Mouse (Mus musculus) heart, embryonic 10.5 days (tissue): Measurements from ENCODE around the gene Serpinb7. TPM values are rescaled to one million over a fixed set of nuclear protein-coding genes. Genes with fewer than 3 reads are reported as not detected.

ENCODE experiments used
- DNase-seq: peaks from one replicate; pipeline ENCODE4 v3.0.0-alpha.2; 2017; ENCODE audit warnings: low spot score
- H3K27ac ChIP-seq: fragments of 300-500 bp; sonication (generic); 2 replicates; pipeline ENCODE4 v1.5.1; 2016; ENCODE audit warnings: mild to moderate bottlenecking
- H3K27me3 ChIP-seq: fragments of 300-500 bp; sonication (generic); 2 replicates; pipeline ENCODE4 v1.6.1; 2016; ENCODE audit warnings: mild to moderate bottlenecking; ENCODE audit not compliant: poor library complexity, insufficient read depth, severe bottlenecking
- H3K36me3 ChIP-seq: fragments of 300-500 bp; sonication (generic); 2 replicates; pipeline ENCODE4 v1.6.1; 2016; ENCODE audit warnings: mild to moderate bottlenecking, moderate library complexity
- H3K4me1 ChIP-seq: fragments of 300-500 bp; sonication (generic); 2 replicates; pipeline ENCODE4 v1.6.1; 2016; ENCODE audit warnings: mild to moderate bottlenecking
- H3K4me3 ChIP-seq: fragments of 300-500 bp; sonication (generic); 2 replicates; pipeline ENCODE4 v1.5.1; 2016; ENCODE audit warnings: mild to moderate bottlenecking, moderate library complexity
- H3K9me3 ChIP-seq: fragments of 300-500 bp; sonication (generic); 2 replicates; pipeline ENCODE4 v1.6.1; 2016; ENCODE audit warnings: mild to moderate bottlenecking, moderate library complexity
- WGBS: fragments of 180-500 bp; shearing (Covaris S2); methylation state at CpG from one replicate; pipeline ENCODE4 v1.1.7; 2016; 5-methylcytosine and 5-hydroxymethylcytosine counted together
- polyA plus RNA-seq: library from polyadenylated mRNA; unstranded; fragments of >200 nt; fragmentation: Nextera tagmentation; extraction: Ambion mirVana; gene quantifications from 2 replicates; pipeline ENCODE4 v1.2.1, GENCODE M21; 2016

Gene Serpinb7
- polyA plus RNA-seq, 1 experiment from 2014 or later: not detected

- H3K9me3 ChIP-seq: no peaks in the 10 kb centered on the region
- no peaks in the 10 kb centered on the region for H3K36me3 ChIP-seq
- WGBS: 74% methylated on average over 4 of the region's 4 CpGs
- no peaks in the 10 kb centered on the region for H3K27me3 ChIP-seq
- no peak overlapping the region for H3K4me3 ChIP-seq
- DNase-seq: no peak
- no peak overlapping the region for H3K27ac ChIP-seq
- no peaks in the 10 kb centered on the region for H3K4me1 ChIP-seq
Observed at GRCm38 (mm10) chr1:107402082-107402481, 2.6 kb downstream of the Serpinb7 start.

DNA sequence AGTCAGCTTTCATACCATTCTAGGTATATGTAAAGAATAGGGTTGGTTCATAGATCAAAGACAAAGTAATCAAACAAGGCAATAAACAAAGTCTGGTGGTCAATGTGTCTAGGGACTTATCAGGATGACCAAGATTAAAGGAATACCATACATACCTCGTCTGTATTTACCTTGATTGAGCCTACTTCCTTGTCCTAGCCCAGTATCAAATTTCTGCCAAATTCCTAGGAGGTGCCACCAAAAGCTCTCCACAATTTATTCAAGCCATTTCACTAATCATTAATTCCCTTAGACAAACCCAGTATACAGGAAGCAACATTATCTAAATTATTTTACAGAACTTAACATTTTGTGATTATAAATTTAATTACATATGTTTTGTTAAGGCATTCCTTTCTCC, 15.2 kb downstream of the Serpinb7 start:
- H3K4me3 ChIP-seq: no peak overlapping the region
- WGBS: 27% methylated on average over 1 of the region's 1 CpGs
- H3K4me1 ChIP-seq: no peaks in the 10 kb centered on the region
- no peak overlapping the region for H3K27ac ChIP-seq
- no peak for DNase-seq
- no peaks in the 10 kb centered on the region for H3K36me3 ChIP-seq
- H3K9me3 ChIP-seq: no peaks in the 10 kb centered on the region
- H3K27me3 ChIP-seq: no peaks in the 10 kb centered on the region

DNA sequence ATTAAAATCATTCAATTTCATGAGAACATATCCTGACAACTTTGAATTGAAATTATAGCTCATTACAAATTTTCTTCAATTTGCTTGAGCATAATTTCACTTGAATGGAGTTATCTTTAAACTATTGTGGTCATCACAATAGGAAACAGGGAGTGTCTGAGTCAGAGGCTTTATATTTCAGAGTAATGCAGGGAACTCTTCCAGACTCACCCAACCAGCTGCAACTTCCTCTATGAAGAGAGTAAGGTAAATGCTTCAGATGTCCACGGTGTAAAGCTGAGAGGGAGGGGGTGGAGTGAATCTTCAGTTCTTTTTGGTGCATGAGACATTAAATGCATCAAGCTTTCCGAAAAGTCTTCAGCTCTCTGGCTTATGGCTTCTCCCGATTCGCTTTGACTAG, 23.0 kb downstream of the Serpinb7 start:
- no peaks in the 10 kb centered on the region for H3K4me1 ChIP-seq
- WGBS: 77% methylated on average over 4 of the region's 4 CpGs
- DNase-seq: no peak
- no peak overlapping the region for H3K27ac ChIP-seq
- no peaks in the 10 kb centered on the region for H3K27me3 ChIP-seq
- no peak overlapping the region for H3K4me3 ChIP-seq
- no peaks in the 10 kb centered on the region for H3K36me3 ChIP-seq
- H3K9me3 ChIP-seq: no peaks in the 10 kb centered on the region

GRCm38 (mm10) chr1:107431253-107431652, 31.8 kb downstream of the Serpinb7 start:
- H3K4me3 ChIP-seq: no peak overlapping the region
- no peaks in the 10 kb centered on the region for H3K4me1 ChIP-seq
- no peaks in the 10 kb centered on the region for H3K9me3 ChIP-seq

DNA sequence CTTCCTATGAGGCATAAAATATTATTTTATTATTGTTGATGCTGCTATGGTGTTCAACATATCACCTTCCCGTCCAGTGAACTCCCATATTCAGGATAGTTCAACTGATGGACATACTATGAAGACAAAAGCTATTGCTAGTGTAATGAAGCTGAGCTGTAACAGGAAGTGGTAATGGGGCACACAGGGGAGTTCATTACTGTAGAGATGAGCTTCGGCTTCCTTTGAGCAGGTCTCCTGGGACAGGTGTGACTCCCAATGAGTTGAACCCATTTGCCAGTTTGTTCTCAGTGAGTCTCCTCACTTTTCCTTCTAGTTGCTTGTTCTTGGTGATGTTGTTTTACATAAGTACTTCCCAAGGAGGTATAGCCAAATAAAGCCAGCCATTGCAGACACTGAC, 36.1 kb downstream of the Serpinb7 start:
- no peaks in the 10 kb centered on the region for H3K9me3 ChIP-seq
- no peak overlapping the region for H3K4me3 ChIP-seq
- no peaks in the 10 kb centered on the region for H3K27me3 ChIP-seq
- DNase-seq: no peak
- 79% methylated on average over 2 of the region's 2 CpGs for WGBS
- H3K36me3 ChIP-seq: no peaks in the 10 kb centered on the region
- no peak overlapping the region for H3K27ac ChIP-seq
- no peaks in the 10 kb centered on the region for H3K4me1 ChIP-seq

More at GRCm38 (mm10) chr1:107431253-107431652, 31.8 kb downstream of the Serpinb7 start:
- no peaks in the 10 kb centered on the region for H3K27me3 ChIP-seq
- H3K36me3 ChIP-seq: no peaks in the 10 kb centered on the region
- DNase-seq: no peak
- H3K27ac ChIP-seq: no peak overlapping the region

DNA sequence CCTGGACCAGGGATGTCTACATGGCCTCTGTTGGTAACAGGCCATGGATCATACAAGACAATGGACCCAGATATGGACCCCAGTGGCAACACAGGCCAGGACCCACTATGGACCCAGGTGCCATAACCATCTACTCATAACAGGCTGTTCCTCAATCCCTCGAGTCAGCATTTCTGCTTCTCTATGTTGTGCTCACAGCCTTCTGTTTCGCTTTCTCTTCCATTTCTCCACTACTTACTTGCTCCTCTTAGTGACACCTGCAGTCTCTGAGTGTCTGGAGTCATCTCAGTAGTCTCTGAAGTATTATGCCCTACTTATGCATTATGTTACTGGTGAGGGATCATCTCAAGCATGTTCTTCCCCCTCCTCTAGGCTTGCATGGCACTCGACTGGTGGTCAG, 40.0 kb downstream of the Serpinb7 start:
- H3K36me3 ChIP-seq: no peaks in the 10 kb centered on the region
- no peaks in the 10 kb centered on the region for H3K4me1 ChIP-seq
- H3K4me3 ChIP-seq: no peak overlapping the region
- H3K27ac ChIP-seq: no peak overlapping the region
- 83% methylated on average over 3 of the region's 3 CpGs for WGBS
- H3K27me3 ChIP-seq: no peaks in the 10 kb centered on the region
- no peaks in the 10 kb centered on the region for H3K9me3 ChIP-seq
- DNase-seq: no peak

DNA sequence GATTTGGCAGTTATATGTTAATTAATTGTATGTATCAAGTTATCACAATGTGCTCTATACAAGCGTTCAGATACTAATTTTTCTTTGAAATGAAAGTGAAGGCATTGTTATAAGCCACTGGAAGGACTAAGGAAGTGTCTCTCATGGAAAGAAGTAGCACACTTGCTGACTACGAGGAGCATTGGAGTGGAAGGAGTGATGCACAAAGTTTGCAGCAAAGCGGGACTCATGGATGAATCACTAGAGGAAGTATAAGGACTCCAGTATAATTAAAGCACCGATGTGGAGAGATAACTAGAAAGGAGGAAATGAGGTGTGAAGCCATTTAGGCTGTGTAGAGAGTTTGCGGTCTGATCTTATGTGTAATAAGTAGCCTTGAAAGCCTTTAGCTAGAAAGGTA, 45.9 kb downstream of the Serpinb7 start:
- Histone ChIP-seq H3K27ac (no peak overlapping the region), H3K4me3 (no peak overlapping the region), H3K4me1 (no peaks in the 10 kb centered on the region), H3K27me3 (no peaks in the 10 kb centered on the region), H3K36me3 (no peaks in the 10 kb centered on the region), H3K9me3 (no peaks in the 10 kb centered on the region)
- no peak for DNase-seq
- WGBS: 79% methylated on average over 5 of the region's 5 CpGs

- H3K9me3 ChIP-seq: no peaks in the 10 kb centered on the region
- DNase-seq: no peak
- no peaks in the 10 kb centered on the region for H3K4me1 ChIP-seq
- WGBS: 74% methylated on average over 3 of the region's 3 CpGs
- no peak overlapping the region for H3K4me3 ChIP-seq
- H3K36me3 ChIP-seq: no peaks in the 10 kb centered on the region
- H3K27ac ChIP-seq: no peak overlapping the region
- H3K27me3 ChIP-seq: no peaks in the 10 kb centered on the region
Observed at GRCm38 (mm10) chr1:107447228-107447931, 47.9 kb downstream of the Serpinb7 start.

GRCm38 (mm10) chr1:107479909-107480308, 80.5 kb downstream of the Serpinb7 start:
- H3K9me3 ChIP-seq: no peaks in the 10 kb centered on the region
- DNase-seq: no peak
- H3K27ac ChIP-seq: no peak overlapping the region
- H3K4me1 ChIP-seq: no peaks in the 10 kb centered on the region
- no peaks in the 10 kb centered on the region for H3K27me3 ChIP-seq
- H3K36me3 ChIP-seq: no peaks in the 10 kb centered on the region
- H3K4me3 ChIP-seq: no peak overlapping the region

DNA sequence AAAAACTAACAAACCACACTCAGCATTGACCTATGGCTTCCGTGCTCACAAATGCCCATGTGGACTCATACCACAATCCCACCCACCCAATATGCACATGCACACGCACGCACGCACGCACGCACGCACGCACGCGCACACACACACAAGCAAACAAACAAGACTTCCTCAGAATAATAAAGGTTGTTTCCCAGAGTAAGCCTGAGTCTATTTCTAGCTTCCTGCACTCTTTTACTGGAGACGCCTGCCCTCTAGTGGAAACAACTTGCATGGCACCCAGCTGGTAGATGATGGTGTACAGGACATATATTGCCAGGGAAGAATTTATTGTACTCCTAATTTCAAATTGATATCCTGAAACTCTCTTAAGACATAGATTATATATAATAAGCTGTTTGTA, 82.0 kb downstream of the Serpinb7 start:
- H3K4me1 ChIP-seq: no peaks in the 10 kb centered on the region
- WGBS: 25% methylated on average over 11 of the region's 11 CpGs
- DNase-seq: no peak
- H3K27me3 ChIP-seq: no peaks in the 10 kb centered on the region
- H3K27ac ChIP-seq: no peak overlapping the region
- no peaks in the 10 kb centered on the region for H3K36me3 ChIP-seq
- no peaks in the 10 kb centered on the region for H3K9me3 ChIP-seq
- H3K4me3 ChIP-seq: no peak overlapping the region

GRCm38 (mm10) chr1:107489577-107489976, 90.1 kb downstream of the Serpinb7 start:
- 76% methylated on average over 8 of the region's 8 CpGs for WGBS
- Histone ChIP-seq H3K9me3 (no peaks in the 10 kb centered on the region), H3K4me3 (no peak overlapping the region)

DNA sequence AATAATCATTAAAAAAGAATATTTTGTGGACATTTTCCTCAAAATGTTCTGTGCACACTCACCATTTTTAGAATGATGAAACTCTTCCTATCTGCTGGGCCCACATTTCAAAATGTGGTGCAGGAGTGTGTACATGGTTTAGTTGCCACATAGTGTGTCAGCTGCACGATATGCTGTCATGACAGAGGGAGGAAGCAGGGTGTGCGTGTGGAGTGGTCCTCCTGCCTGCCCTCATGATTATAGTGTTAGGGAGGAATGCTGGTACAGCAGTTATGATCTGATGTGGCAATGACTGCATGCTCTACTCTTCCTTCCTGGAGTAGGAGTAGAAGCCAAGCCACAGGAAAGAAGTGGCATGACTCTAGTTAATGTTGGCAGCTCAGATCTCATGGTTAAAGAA, 97.3 kb downstream of the Serpinb7 start:
- Histone ChIP-seq H3K27ac (no peak overlapping the region), H3K4me1 (no peaks in the 10 kb centered on the region), H3K9me3 (no peaks in the 10 kb centered on the region), H3K4me3 (no peak overlapping the region), H3K36me3 (no peaks in the 10 kb centered on the region), H3K27me3 (no peaks in the 10 kb centered on the region)
- 72% methylated on average over 2 of the region's 2 CpGs for WGBS
- no peak for DNase-seq

More at GRCm38 (mm10) chr1:107489577-107489976, 90.1 kb downstream of the Serpinb7 start:
- no peaks in the 10 kb centered on the region for H3K27me3 ChIP-seq
- H3K27ac ChIP-seq: no peak overlapping the region
- no peak for DNase-seq
- no peaks in the 10 kb centered on the region for H3K4me1 ChIP-seq
- no peaks in the 10 kb centered on the region for H3K36me3 ChIP-seq

- Histone ChIP-seq H3K27ac (no peak overlapping the region), H3K4me1 (no peaks in the 10 kb centered on the region), H3K9me3 (no peaks in the 10 kb centered on the region), H3K27me3 (no peaks in the 10 kb centered on the region), H3K4me3 (no peak overlapping the region), H3K36me3 (no peaks in the 10 kb centered on the region)
- no peak for DNase-seq
Observed at GRCm38 (mm10) chr1:107502025-107502424, 102.6 kb downstream of the Serpinb7 start.
